Mouse (Mus musculus) C2C12 (cell line): ENCODE data around the gene Il20.

Experiments used
- CEBPB ChIP-seq: IDR thresholded peaks from one replicate; pipeline ENCODE4 v1.6.1; 2011; ENCODE audit warnings: low read depth, mild to moderate bottlenecking, control low read depth, moderate library complexity
- CTCF ChIP-seq: IDR thresholded peaks from one replicate; pipeline ENCODE4 v1.5.1; 2011; ENCODE audit not compliant: control insufficient read depth, insufficient read depth, insufficient read length
- FOSL1 ChIP-seq: IDR thresholded peaks from one replicate; pipeline ENCODE4 v1.8.0; 2011; ENCODE audit warnings: mild to moderate bottlenecking, low read length; ENCODE audit not compliant: poor library complexity, insufficient read depth, severe bottlenecking
- MAX ChIP-seq: IDR thresholded peaks from one replicate; pipeline ENCODE4 v1.6.1; 2011; ENCODE audit warnings: mild to moderate bottlenecking, control low read depth
- MYOD1 ChIP-seq: IDR thresholded peaks from one replicate; pipeline ENCODE4 v1.6.1; 2011; ENCODE audit warnings: low read depth; ENCODE audit not compliant: control insufficient read depth, insufficient read length
- MYOG ChIP-seq: IDR thresholded peaks from one replicate; pipeline ENCODE4 v1.6.1; 2011; ENCODE audit not compliant: control insufficient read depth, insufficient read length; ENCODE audit errors: extremely low read depth
- USF1 ChIP-seq: IDR thresholded peaks from one replicate; pipeline ENCODE4 v1.6.1; 2011; ENCODE audit warnings: low read depth, mild to moderate bottlenecking, control low read depth, moderate library complexity

DNA sequence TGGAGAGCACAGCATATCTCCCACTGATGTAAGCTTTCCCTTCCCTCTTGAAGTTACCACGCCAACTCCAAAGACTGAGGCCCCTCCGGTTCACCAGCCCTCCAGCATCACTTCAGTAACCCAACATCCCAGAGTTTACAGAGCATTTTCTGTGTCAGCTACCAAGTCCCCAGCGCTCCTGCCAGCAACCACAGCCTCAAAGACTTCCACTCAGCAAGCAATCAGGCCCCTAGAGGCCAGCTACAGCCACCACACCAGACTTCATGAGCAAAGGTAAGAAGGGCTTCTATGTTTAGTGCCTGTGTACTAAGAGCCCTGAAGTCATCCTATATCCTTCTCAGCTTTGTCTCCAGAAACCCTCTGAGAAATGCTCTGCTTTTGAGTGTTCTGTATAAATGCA is 35.3 kb downstream of the Il20 start:
- no peak for TF ChIP-seq USF1
- TF ChIP-seq FOSL1: no peak
- no peak for TF ChIP-seq CTCF
- no peak for TF ChIP-seq MAX
- TF ChIP-seq MYOG: no peak
- no peak for TF ChIP-seq CEBPB
- TF ChIP-seq MYOD1: no peak
